Mouse (Mus musculus): ENCODE measurements around the gene Amh. TPM values are rescaled to one million over a fixed set of nuclear protein-coding genes. Genes with fewer than 3 reads are reported as not detected.
A peak's percentile ranks its signal among the peaks of the same experiment; 100 is the strongest.

The Amh gene
- not detected in 2 replicates for total RNA-seq (2015; ENCODE audit: low replicate concordance)
- total RNA-seq (2017; ENCODE audit: low replicate concordance) = not detected in 2 replicates

DNA sequence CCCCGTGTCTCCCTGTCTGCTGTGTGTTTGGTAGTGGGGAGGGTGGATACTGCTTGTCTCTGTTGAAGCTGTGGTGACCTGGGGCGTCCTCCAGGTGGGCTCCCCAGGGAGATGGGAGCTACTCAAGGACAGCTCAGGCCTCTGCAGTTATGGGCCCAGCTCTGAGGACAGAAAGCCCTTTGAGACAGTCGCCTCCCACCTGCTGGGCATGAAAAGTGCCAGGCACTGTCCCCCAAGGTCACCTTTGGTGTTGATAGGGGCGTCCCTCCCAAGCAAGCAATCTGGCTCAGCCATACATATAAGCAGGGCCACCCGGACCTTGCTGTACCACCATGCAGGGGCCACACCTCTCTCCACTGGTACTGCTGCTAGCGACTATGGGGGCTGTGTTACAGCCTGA lies at the start of gene Amh:
TSS of gene Amh (plus strand) at position 328 of the 400 bp plus-strand sequence.
- no peak for ATAC-seq (replicated peaks; ENCODE audit: low FRiP score, poor library complexity, severe bottlenecking)

DNA sequence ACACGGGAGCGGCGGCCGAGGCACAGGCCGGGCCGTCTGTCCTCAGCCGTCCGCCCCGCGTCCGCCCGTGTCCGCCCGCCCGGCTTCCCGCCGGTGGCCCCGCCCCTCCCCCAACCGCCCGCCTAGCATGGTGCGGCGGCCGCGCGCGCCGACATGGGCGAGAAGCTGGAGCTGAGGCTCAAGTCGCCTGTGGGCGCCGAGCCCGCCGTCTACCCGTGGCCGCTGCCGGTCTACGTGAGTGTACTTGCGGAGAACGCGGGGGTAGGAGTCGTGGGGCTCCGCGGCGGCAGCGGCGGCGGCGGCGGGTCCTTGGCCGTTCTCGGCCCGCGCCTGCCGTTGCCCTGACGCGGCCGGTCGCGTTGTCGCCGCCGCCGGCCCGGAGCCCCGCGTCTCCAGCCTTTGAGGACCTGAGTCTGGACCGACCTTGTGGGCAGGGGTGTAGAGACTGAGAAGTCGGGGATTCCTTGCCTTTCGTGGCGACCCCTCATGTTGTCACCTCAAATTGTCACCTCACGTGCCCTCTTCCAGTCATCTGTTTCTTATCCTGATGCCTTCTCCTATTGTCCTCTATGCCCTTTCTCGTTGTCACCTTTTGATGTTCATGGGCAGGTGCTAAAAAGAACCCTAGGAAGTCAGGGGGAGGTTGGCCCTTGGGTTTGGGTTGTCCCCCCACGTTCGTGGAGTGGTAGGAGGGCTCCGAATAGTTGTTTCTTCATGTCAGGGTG lies 49.6 kb upstream of the Amh start:
- peak; percentile 37 for ATAC-seq (replicated peaks; ENCODE audit: low FRiP score, poor library complexity, severe bottlenecking)

DNA sequence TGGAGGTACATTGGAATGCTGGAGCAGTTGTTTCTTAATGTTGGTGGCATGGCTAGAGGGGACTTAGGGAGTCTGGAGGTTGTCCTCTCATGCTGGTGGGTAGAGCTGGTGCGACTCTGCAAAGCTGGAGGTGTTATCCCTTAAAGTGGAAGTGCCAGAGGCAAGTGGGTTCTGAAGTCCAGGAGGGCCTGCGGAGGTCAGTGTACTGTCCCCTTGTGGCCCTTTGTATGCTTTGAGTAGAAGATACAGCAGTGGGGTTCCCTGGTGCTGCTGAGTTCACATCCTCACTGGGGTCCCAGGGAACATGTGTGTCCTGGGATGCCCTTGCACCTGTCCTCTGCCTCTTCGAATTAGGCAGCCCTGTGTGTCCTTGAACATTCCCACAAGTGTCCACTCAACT lies 48.9 kb upstream of the Amh start:
- no peak for ATAC-seq (replicated peaks; ENCODE audit: low FRiP score, poor library complexity, severe bottlenecking)

DNA sequence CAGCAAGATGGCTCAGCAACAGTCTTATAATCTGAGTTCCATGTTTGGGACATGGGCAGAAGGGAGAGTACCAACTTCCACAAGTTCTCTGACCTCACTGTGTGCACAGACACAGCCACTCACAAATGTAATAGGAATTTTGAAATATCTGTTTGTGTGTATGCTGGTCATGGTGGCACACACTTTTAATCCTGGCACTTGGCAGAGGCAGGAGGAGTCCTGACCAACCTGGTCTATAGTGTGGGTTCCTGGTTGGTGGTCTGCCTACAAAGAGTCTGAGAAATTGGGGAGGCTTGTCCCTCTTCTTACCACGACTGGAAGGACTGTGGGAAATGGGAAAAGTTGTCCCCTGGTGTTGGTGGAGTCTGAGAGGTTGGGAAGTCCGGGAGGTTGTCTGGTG lies 48.5 kb upstream of the Amh start:
- ATAC-seq (replicated peaks; ENCODE audit: low FRiP score, poor library complexity, severe bottlenecking) = no peak

DNA sequence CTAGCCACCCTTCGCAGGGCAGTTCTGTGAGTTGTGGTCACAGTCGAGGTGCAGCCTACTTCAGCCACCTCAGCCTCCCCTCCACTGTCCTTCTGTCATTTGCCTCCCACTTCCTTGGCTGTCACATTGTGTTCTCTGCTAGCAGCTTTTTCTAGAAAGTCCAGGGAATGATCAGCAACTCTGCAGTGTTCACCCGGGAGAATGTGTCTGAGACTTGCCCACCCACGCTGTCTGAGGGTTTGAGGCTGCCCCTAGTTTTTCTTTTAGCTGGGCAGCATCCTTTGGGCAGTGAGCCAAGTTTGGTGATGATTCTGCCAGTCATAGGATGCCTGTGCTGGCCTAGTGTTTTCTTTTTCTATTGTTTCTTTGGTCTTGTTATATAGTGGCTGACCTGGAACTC lies 48.1 kb upstream of the Amh start:
- no peak for ATAC-seq (replicated peaks; ENCODE audit: low FRiP score, poor library complexity, severe bottlenecking)

DNA sequence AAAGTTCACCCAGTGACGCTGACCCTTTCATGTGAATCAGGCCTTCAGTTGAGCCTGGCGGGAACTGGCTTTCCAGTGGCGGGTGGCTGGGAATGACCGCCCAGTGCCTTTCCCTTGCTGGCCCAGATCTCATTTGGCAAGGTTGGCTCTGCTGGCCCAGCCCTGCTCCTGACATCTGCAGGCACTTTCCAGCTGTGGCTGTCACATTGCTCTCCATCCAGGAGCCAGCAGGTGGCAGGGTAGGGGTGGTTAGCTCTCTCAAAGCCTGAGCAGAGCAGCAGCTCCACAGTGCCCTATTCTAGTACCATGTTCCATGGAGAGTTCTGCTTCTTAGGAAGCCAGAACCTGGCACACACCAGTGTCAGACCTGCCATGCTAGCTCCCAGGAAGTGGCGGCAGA lies 47.3 kb upstream of the Amh start:
- peak; percentile 70 for ATAC-seq (replicated peaks; ENCODE audit: low FRiP score, poor library complexity, severe bottlenecking)

DNA sequence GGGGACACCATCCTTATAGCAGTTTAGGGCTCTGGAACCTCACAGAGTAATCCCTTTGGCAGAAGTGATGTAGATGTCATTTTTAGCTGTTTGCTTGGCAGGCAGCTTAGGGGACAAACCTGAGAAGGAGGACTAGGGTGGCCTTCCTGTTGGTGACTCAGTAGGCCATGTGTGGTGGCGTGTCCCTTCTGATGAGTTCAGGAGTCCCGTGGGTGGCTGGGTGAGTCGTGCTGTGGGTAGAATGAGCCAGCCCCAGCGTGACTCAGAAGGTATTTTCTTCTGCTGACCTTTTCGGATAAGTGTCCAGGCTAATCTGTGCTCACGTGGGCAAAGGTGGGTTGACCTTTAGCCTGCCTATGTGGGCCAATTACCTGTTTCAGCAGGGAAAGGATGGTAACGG lies 46.4 kb upstream of the Amh start:
- no peak for ATAC-seq (replicated peaks; ENCODE audit: low FRiP score, poor library complexity, severe bottlenecking)

DNA sequence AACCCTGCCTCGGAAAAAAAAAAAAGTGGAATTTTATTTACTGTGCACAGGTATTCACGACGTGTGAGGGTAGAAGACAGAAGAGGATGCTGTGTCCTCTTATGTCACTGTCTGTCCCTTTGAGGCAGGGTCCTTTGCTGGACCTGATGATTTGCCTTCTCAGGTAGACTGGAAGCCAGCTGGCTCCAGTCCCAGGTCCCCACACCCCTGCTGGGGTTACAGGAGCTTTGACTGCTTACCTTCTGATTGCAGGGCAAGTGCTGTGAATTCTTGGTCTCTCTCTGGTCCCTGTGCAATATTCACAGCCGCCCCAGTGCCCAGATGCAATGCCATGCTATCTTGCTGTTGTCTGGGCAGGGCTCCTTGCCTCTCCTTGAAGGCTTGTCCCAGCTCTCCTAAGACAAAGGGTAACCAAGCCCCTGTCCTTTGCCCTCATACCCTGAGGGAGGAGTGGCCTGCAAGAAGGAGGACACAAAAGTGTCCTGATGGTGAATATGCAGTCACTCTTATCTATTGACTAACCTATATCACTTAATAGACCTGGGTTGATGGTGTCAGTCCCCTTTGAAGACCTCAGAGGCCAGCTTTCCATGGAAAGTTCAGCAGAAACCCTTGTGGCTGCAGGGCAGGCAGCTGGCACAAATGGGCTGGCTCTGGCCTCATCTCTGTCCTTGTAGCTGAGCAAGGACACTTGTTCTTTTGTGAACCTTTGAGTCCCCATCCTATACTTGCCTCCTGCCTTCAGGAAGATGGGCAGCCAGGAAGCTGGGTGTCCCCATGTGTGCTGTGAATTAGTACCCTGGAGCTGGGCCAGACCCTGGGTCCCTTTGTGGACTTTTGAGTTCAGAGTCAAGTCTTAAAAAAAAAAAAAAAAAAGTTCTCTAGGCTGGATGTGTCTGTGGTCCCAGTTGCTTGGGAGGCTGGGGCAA lies 44.2 kb upstream of the Amh start:
- no peak for ATAC-seq (replicated peaks; ENCODE audit: low FRiP score, poor library complexity, severe bottlenecking)

DNA sequence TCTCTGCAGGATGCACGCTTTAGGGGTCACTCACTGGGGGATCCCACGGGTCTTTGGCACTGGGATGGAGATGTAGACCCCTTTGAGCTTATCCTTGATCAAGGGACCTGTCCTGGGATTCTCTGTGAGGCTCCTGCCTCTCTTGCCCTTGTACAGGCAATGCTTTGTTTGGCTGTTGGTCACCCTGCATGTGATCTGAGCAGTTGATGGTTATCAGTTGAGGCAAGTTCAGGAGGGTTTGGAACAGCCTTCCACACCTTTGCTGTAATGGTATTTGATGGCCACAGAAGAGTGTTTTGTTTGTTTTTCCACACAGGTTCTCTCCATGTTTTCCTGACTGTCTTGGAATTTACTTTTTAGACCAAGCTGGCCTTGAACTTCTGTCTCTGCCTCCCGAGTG lies 43.2 kb upstream of the Amh start:
- no peak for ATAC-seq (replicated peaks; ENCODE audit: low FRiP score, poor library complexity, severe bottlenecking)

DNA sequence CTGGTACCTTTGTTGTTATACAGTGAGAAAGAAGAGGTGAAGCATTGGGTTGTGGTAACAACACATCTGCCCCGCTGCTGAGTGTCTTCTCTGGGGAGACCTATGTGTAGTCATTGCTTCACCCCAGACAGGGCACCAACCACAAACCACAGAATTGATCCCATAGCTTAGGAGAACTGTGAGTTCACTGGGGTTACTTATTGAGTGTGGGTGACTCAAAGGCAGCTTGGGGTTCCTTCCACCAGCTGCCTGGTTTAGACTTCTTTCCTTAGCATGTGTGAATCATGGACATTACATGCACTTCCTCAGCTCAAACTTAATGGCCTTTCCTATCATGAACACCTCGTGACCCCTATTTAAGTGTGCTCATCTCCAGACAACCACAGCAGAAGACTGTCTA lies 41.5 kb upstream of the Amh start:
- no peak for ATAC-seq (replicated peaks; ENCODE audit: low FRiP score, poor library complexity, severe bottlenecking)

DNA sequence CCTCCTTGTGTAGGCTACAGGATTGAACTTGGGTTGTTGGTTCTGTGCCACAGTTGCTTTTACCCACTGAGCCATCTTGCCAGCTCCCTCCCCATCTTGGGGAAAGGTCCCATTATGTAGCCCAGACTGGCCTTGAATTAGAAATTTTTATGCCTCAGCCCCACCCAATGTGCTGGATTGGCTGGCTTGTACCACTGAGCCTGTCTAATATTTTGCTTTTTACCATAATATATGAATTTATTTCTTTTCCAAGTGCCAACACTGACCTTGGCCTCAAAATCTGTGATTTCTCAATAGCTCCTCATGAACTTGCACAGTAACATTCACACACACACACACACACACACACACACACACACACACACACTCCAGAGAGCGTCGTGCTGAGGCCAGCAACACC lies 39.3 kb upstream of the Amh start:
- no peak for ATAC-seq (replicated peaks; ENCODE audit: low FRiP score, poor library complexity, severe bottlenecking)

DNA sequence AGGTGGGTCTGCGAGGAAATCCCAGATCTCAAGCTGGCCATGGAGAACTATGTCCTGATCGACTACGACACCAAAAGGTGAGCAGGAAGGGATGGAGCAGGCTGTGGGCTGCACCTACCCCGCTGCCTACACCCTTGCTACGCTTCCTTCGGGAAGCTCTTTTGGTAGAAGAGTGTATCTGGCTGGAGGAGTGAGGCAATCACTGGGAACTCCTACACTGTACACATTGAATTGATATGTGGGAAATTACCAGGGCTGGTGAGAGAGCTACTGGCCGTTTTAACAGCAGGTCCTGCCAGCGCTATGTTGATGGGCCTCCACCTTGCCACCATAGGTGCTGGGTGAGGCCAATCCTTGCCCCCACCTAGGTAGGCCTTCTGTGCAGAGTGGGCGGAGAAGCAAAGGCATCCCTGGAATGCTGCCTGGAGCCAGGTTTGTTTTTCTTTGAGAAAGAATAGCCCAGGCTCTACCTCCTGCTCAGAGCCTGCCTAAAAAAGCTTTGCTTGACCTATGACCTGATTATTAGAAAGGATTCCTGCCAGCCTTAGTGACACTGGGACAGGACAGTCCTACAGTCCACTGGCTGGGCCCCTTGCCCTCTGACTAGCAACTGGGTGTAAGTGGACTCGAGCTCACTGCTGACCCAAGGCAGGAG lies 38.8 kb upstream of the Amh start:
- no peak for ATAC-seq (replicated peaks; ENCODE audit: low FRiP score, poor library complexity, severe bottlenecking)

DNA sequence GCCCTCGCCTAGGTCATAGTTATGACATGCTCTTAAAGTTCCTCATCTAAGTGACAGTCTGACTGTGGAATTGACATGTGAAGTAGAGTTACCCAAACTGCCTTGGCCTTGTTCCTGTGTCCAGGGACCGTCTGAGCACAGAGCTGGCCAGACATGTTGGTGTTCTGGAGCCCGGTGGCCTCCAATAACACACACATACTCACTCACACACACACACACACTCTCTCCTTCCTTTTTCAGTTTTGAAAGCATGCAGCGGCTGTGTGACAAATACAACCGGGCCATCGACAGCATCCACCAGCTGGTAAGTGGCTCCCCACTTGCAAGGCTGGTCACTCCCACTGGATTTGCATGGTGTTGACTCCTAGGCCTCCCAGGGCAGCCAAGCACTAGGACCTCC lies 36.7 kb upstream of the Amh start:
- no peak for ATAC-seq (replicated peaks; ENCODE audit: low FRiP score, poor library complexity, severe bottlenecking)

DNA sequence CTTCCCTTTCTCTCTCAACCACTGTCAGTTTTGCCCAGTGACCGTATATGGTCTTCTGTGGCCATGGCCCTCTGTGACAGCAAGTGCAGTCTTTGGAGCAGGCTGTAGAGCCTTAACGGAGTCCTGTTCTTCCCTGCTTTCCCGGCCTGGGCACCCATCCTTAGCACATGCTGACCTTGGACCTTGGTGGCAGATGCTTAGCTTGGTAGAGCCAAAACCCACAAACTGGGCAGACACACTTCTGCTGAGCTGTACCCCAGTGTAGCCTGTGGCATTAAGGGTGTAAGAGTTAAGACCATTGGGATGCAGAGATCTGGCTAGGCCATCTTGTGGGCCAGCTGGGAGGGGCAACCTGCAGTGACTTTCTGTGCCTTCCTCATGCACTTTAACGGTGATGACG lies 31.2 kb upstream of the Amh start:
- no peak for ATAC-seq (replicated peaks; ENCODE audit: low FRiP score, poor library complexity, severe bottlenecking)

DNA sequence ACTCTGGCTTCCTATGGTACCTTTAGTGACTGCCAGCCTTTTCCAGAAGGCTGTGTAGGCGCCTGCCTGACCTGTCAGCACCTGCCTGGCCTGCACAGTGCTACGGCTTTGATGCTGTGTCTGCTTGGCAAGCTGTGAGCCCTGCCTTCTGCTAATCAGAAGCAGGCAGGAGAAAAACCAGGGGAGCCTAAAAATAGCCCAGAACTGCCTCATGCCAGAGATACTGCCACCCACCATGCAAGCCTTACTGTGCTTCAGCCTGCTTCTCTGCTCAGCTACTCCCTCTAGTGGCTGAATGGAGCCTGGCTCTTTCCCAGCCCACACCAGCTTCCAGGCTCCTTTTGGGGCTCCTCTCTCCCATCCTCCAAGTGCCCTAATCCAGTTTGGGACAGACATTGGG lies 30.5 kb upstream of the Amh start:
- peak; percentile 78 for ATAC-seq (replicated peaks; ENCODE audit: low FRiP score, poor library complexity, severe bottlenecking)

DNA sequence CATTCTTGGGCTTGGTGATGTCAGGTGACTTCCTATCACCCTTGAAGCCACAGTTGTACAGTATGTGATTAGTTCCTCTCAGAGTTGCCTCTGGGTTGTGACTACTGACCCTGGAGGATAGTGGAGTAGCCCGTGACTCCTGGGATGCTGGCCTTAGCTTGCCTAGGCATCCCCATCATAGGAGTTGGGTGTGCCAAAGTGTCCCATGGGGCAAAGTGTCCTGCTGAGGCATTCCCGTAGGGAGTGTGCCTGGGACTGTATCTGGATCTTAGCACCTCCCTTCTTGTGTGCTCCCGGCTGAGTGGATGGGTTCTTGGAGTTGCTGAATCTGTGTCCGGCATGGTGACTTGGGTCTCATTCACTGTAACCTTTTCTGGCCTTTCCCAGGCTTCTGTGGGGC lies 30.1 kb upstream of the Amh start:
- ATAC-seq (replicated peaks; ENCODE audit: low FRiP score, poor library complexity, severe bottlenecking) = no peak

DNA sequence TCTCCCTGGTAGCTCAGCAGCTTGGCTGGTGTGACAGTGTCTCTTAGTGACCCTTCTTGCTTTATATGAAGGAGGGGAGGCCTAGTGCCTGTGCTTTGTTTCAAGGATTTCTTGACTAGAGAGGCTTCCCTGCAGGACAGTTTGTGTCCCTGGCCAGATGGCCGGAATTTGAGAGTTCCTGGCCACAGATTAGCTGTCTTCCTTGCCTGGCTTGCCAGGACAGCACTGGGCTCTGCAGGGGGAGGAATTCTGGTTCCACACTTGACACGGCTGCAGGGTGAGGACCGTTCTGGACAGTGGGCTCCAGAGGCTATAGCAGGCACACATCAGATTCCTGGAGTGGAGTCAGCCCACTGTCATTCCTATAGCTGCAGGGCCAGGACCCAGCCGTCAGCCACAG lies 29.3 kb upstream of the Amh start:
- ATAC-seq (replicated peaks; ENCODE audit: low FRiP score, poor library complexity, severe bottlenecking) = no peak

DNA sequence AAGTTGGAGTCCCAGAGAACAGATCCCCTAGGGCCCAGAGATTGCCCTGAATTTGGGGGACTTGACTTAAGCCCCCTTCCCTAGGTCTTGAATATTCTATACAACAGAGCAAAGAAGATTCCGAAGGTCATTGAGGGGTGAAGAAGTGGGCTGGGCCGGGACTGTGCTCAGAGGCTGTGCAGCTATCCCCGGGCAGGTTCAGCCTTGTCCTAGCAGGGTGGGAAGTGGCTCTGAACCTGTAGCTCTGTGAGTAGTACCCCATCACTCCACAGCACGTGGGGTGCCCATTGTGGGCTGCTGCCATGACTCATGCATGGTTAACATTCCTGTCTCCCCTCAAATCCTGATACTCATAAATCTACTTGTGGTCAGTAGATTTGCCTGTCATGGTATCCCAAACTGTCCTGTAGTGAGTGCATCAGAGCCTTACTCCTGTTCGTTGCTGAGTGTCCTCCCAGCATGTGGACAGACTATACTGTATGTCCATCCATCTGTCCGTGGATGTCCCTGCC lies 28.6 kb upstream of the Amh start:
- no peak for ATAC-seq (replicated peaks; ENCODE audit: low FRiP score, poor library complexity, severe bottlenecking)

DNA sequence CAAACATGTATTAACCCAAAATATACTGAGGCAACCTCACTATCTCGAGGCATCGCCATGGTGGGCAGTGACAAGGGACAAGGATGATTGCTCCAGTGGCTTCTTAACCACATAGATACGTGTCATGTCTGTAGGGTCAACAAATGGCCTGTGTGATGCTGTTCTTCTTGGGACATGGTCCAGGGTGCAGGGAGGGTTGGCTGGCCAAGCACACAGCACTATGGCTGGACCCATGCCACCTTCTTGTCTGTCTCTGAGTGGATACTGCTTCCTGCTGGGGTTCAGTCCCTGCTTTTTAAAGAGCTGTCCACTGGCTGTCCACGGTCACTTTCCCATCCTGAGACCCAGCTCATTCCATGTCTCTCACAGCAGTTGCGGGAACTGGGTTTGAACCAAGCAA lies 27.9 kb upstream of the Amh start:
- ATAC-seq (replicated peaks; ENCODE audit: low FRiP score, poor library complexity, severe bottlenecking) = no peak

DNA sequence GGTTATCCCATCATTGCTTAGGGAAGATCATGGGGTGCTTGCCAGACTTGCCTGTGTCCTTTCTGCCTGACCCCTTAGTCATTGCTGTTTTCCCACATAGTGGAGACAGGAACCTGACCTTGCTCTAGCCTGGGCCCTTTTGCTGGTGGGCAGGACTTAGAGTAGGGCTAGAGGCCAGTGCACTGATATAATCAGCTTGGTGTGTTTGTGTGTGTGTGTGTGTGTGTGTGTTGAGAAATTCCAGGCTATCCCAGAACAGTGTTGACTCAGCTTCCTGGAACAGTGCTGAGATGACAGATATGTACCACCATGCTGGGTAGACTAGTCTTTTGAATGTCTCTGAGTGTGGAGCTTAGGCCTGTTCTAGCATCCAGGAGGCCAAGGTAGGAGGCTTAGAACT lies 25.5 kb upstream of the Amh start:
- ATAC-seq (replicated peaks; ENCODE audit: low FRiP score, poor library complexity, severe bottlenecking) = no peak

DNA sequence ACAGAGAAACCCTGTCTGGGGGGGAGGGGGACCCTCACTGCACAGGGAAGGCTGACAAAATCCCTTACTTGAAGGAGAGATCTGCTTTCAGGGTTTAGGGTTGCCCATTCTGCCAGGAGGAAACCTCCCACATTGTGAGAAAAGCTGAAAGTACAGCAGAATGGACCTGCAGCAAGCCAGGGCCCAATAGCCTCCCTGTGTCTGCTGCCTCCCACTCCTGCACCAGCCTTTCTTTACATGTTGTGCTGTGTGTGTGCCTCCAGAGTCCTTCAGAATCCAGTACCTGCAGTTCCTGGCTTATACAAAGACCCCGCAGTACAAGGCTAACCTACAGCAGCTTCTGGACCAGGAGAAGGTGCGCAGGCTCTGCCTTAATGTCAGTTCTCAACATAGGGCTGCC lies 20.7 kb upstream of the Amh start:
- ATAC-seq (replicated peaks; ENCODE audit: low FRiP score, poor library complexity, severe bottlenecking) = no peak

All from erythroid progenitor cell, adult 5-6 weeks (primary cell).